Mouse (Mus musculus) gastrocnemius, postnatal 25 days (tissue): ENCODE results near the gene C1qtnf4. TPM values are rescaled to one million over a fixed set of nuclear protein-coding genes. Genes with fewer than 3 reads are reported as not detected.
"Not testable (repeated sequence)": the region's sequence is repeated elsewhere in the genome, so short reads cannot be mapped to it uniquely, and the experiment has no call there.

Experiments used
- DNase-seq: peaks from one replicate; pipeline ENCODE4 v3.0.0; 2022
- total RNA-seq, 2 experiments: library from RNA; stranded (reverse); gene quantifications; 1 replicate in 1 of 2; 2 replicates in 1 of 2; pipeline ENCODE4 v1.2.3; 2021

C1qtnf4 gene
- total RNA-seq, 2 experiments from 2014 or later, result 3.2 to 4.3 TPM

- DNase-seq, result no peak
These were observed 3.8 kb upstream of the C1qtnf4 start for GRCm38 (mm10) chr2:90881824-90882223.

- no peak for DNase-seq
These were observed 776 bp downstream of the C1qtnf4 start for GRCm38 (mm10) chr2:90886436-90886835.

GRCm38 (mm10) chr2:90887627-90888026 is 2.0 kb downstream of the C1qtnf4 start:
- no peak for DNase-seq

GRCm38 (mm10) chr2:90889550-90890548 is 4.2 kb downstream of the C1qtnf4 start:
- DNase-seq, result peak; percentile 32

- no peak for DNase-seq
These were observed 8.1 kb downstream of the C1qtnf4 start for GRCm38 (mm10) chr2:90893673-90894298.

- not testable (repeated sequence) for DNase-seq
These were observed 8.6 kb downstream of the C1qtnf4 start for GRCm38 (mm10) chr2:90894299-90894677.

- DNase-seq, result no peak
These were observed 17.7 kb downstream of the C1qtnf4 start for GRCm38 (mm10) chr2:90903398-90903797.

GRCm38 (mm10) chr2:90904076-90904855 is 18.6 kb downstream of the C1qtnf4 start, which contains the start of the genes Kbtbd4 and Ndufs3:
Kbtbd4 (plus strand) TSS chr2:90904740.
Ndufs3 (minus strand) TSS chr2:90904827.
- peak; percentile 83 for DNase-seq

GRCm38 (mm10) chr2:90904856-90905224 is 19.2 kb downstream of the C1qtnf4 start:
- DNase-seq, result no peak

- DNase-seq, result no peak
These were observed 21.1 kb downstream of the C1qtnf4 start for GRCm38 (mm10) chr2:90906721-90907120.

- DNase-seq, result no peak
These were observed 25.2 kb downstream of the C1qtnf4 start for GRCm38 (mm10) chr2:90910861-90911260.

GRCm38 (mm10) chr2:90911668-90912067 is 26.0 kb downstream of the C1qtnf4 start:
- no peak for DNase-seq

GRCm38 (mm10) chr2:90913671-90914070 is 28.0 kb downstream of the C1qtnf4 start:
- DNase-seq, result no peak

- no peak for DNase-seq
These were observed 29.9 kb downstream of the C1qtnf4 start for GRCm38 (mm10) chr2:90915516-90915915.

GRCm38 (mm10) chr2:90916560-90917232 is 31.0 kb downstream of the C1qtnf4 start:
- DNase-seq, result no peak

- peak; percentile 83 for DNase-seq
These were observed 31.8 kb downstream of the C1qtnf4 start for GRCm38 (mm10) chr2:90917233-90917998.

GRCm38 (mm10) chr2:90917999-90918698 is 32.5 kb downstream of the C1qtnf4 start:
- no peak for DNase-seq

- DNase-seq, result no peak
These were observed 35.5 kb downstream of the C1qtnf4 start for GRCm38 (mm10) chr2:90921178-90921577.

- no peak for DNase-seq
These were observed 37.0 kb downstream of the C1qtnf4 start for GRCm38 (mm10) chr2:90922636-90923035.

- DNase-seq, result no peak
These were observed 42.9 kb downstream of the C1qtnf4 start for GRCm38 (mm10) chr2:90928566-90928965.
